Mouse (Mus musculus) hindbrain, embryonic 15.5 days (tissue): ENCODE measurements around the gene Actn4. TPM values are rescaled to one million over a fixed set of nuclear protein-coding genes. Genes with fewer than 3 reads are reported as not detected.

ENCODE experiments used
- ATAC-seq: fragments of 200-750 bp; cut with Nextera tagmentation; 2 replicates; pipeline ENCODE4 v1.8.0; 2017; ENCODE audit warnings: low read depth, moderate number of reproducible peaks, moderate TSS enrichment; ENCODE audit not compliant: low FRiP score
- H3K27ac ChIP-seq: fragments of 300-500 bp; sonication (generic); replicated peaks from 2 replicates; pipeline ENCODE4 v1.5.1; 2015; ENCODE audit warnings: mild to moderate bottlenecking, inconsistent platforms
- H3K27me3 ChIP-seq: fragments of 300-500 bp; sonication (generic); 2 replicates; pipeline ENCODE4 v1.6.1; 2015; ENCODE audit warnings: control low read depth, inconsistent platforms
- H3K36me3 ChIP-seq: fragments of 300-500 bp; sonication (generic); 2 replicates; pipeline ENCODE4 v1.6.1; 2015; ENCODE audit warnings: control low read depth, inconsistent platforms
- H3K4me1 ChIP-seq: fragments of 300-500 bp; sonication (generic); replicated peaks from 2 replicates; pipeline ENCODE4 v1.6.1; 2015; ENCODE audit warnings: control low read depth, inconsistent platforms
- H3K4me2 ChIP-seq: fragments of 300-500 bp; sonication (generic); 2 replicates; pipeline ENCODE4 v1.6.1; 2015; ENCODE audit warnings: moderate library complexity, mild to moderate bottlenecking, inconsistent platforms
- H3K4me3 ChIP-seq: fragments of 300-500 bp; sonication (generic); 2 replicates; pipeline ENCODE4 v1.5.1; 2015; ENCODE audit warnings: mild to moderate bottlenecking, inconsistent platforms
- H3K9ac ChIP-seq: fragments of 300-500 bp; sonication (generic); 2 replicates; pipeline ENCODE4 v1.6.1; 2015; ENCODE audit warnings: inconsistent platforms
- H3K9me3 ChIP-seq: fragments of 300-500 bp; sonication (generic); 2 replicates; pipeline ENCODE4 v1.6.1; 2016; ENCODE audit warnings: control low read depth, inconsistent platforms
- WGBS: fragments of 180-500 bp; shearing (Covaris S2); methylation state at CpG from one replicate; pipeline ENCODE4 v1.1.7; 2015; 5-methylcytosine and 5-hydroxymethylcytosine counted together
- polyA plus RNA-seq: library from polyadenylated mRNA; unstranded; fragments of >200 nt; fragmentation: Nextera tagmentation; extraction: Ambion mirVana; gene quantifications from 2 replicates; pipeline ENCODE4 v1.2.1, GENCODE M21; 2015

Actn4 gene
- polyA plus RNA-seq, 1 experiment from 2014 or later, result 154 TPM

- no peak for ATAC-seq
- no peak overlapping the region for H3K4me3 ChIP-seq
- no peak overlapping the region for H3K27ac ChIP-seq
- H3K27me3 ChIP-seq, result no peaks in the 10 kb centered on the region
- no peaks in the 10 kb centered on the region for H3K9me3 ChIP-seq
- H3K36me3 ChIP-seq, result peaks cover 4% of the 10 kb centered on the region; the same call in 1 of the 2 replicates
- WGBS, result 68% methylated on average over 4 of the region's 4 CpGs
- no peak overlapping the region for H3K4me2 ChIP-seq
- no peak overlapping the region for H3K9ac ChIP-seq
- H3K4me1 ChIP-seq, result peaks cover 15% of the 10 kb centered on the region
Observed at GRCm38 (mm10) chr7:28983849-28984248, 21.7 kb upstream of the Actn4 start.

DNA sequence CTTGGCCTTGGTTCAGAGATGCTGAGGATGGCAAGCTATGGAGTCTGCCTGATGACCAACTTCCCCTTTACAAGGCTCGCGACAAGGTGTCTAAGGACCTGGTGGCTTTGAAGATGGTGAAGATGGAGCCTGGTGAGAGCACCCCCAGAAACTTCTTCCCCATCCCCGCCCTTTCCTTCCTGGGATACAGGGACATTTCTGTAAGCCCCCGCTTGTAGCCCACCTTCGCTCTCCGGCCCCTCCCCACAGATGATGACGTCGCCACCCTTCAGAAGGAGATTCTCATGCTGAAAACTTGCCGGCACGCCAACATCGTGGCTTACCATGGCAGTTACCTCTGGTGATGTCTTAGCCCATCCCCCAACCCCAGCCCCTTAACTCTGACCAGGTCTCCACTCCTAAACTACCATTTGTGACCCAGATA lies 21.0 kb upstream of the Actn4 start:
- WGBS, result 76% methylated on average over 11 of the region's 11 CpGs
- Histone ChIP-seq H3K4me1 (peaks cover 15% of the 10 kb centered on the region), H3K9ac (0 out of 2 replicates have a peak overlapping the region, but pooled peaks have one; percentile 58), H3K4me2 (no peak overlapping the region), H3K27ac (no peak overlapping the region), H3K9me3 (no peaks in the 10 kb centered on the region), H3K36me3 (peaks cover 10% of the 10 kb centered on the region), H3K4me3 (no peak overlapping the region), H3K27me3 (no peaks in the 10 kb centered on the region)
- no peak for ATAC-seq

DNA sequence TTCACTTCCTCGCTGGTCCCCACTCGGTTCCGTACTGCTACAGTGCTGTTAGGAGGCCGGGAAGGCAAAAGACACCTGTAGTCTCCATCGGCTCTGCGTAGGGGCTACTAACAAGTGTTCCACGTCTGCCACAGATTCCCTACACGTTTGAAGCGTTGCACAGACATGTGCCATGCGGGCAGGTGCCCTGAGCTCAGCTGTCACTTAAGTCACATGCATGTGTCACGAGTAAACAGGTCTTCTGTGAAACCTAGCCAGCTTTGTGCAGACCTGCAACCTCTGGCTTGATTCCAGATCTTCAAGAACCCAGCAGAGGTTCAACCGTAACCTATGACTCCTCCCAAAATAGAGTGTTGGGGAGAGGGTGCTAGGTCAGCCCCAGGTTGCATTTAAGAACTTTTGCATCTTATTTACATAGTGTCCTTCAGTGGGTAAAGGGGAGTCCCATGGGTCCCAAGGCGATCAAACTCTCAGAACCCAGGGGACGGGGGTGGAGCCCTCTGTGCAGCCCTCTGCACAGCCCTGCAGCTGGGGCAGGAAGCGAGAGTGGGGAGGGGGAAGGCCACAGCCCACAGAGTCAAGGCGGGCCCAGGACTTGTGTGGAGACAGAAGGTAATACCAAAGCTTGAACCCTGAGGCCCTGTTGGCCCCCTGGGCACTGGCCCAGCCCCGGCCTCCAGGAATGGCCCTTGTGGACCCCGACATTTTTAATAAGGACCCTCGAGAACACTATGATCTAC lies 20.3 kb upstream of the Actn4 start:
- Histone ChIP-seq H3K4me3 (peak overlapping the region; percentile 67), H3K9ac (peak overlapping the region; percentile 58), H3K4me2 (peak overlapping the region; percentile 89), H3K9me3 (no peaks in the 10 kb centered on the region), H3K27me3 (no peaks in the 10 kb centered on the region), H3K4me1 (peaks cover 15% of the 10 kb centered on the region), H3K27ac (peak overlapping the region; percentile 79), H3K36me3 (peaks cover 16% of the 10 kb centered on the region)
- WGBS, result 15% methylated on average over 19 of the region's 19 CpGs
- ATAC-seq, result peak; percentile 66

DNA sequence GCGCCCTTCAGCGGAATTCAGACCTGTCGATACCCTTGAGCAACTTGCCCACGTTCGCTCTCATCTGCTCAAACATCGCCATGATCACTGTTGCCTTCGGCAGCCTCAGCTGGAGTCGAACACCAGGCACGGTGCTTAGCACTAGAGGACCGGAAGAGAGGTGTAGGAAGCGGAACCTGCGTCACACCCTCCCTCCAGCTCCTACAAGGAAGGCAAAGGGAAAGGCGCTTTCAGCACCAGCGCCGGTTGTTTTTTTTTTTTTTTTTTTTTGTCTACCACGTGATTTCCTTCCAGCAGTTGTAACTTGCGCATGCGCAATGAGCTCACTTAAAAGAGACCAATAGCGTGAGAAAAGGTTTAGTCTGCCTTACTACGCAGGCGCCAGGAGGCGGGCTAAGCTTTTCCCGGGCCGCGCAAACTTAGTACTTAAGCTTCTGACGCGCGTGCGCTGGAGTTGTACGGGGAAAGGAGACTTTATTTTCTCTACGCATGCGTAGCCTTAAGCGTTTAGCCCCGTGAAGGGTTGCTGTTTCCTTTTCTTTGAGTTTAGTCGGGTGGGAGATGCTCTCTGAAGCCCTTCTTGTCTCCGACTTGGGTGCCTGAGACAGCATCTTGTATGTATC lies 19.6 kb upstream of the Actn4 start, which contains the start of the genes Eif3k and Map4k1:
Eif3k (minus strand) TSS at position 214 of the 623 bp plus-strand sequence.
Map4k1 (plus strand) TSS at position 400 of the 623 bp plus-strand sequence.
- H3K4me3 ChIP-seq, result peak within 1 kb of the TSS; percentile 67
- no peaks in the 10 kb centered on the region for H3K27me3 ChIP-seq
- peaks cover 22% of the 10 kb centered on the region for H3K36me3 ChIP-seq
- peak within 1 kb of the TSS; percentile 89 for H3K4me2 ChIP-seq
- no peaks in the 10 kb centered on the region for H3K9me3 ChIP-seq
- under 1% methylated on average over 36 of the region's 36 CpGs for WGBS
- H3K9ac ChIP-seq, result peak within 1 kb of the TSS; percentile 60
- peak; percentile 97 for ATAC-seq
- H3K27ac ChIP-seq, result peak within 1 kb of the TSS; percentile 79
- peaks cover 15% of the 10 kb centered on the region for H3K4me1 ChIP-seq

DNA sequence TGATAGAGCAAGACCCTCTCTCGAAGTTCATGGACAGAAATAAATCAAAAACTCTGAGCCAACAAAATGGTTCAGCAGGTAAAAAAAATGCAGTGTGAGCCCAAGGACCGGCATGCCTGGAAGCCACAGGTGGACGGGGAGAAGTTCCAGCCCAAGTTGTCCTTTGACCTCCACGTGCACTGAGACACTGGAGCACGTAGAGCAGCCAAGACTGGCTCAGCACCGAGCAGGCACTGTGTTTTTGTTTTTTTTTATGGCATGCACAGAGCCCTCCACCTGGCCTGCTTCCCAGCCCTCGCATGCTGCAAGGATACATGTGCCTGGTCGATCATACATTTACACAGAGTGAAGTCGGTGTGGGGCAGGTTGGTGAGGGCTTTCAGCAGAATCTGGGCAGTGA lies 15.4 kb upstream of the Actn4 start:
- Histone ChIP-seq H3K4me1 (peaks cover 10% of the 10 kb centered on the region), H3K27ac (no peak overlapping the region), H3K27me3 (no peaks in the 10 kb centered on the region), H3K9me3 (no peaks in the 10 kb centered on the region), H3K36me3 (peaks cover 44% of the 10 kb centered on the region), H3K4me3 (no peak overlapping the region), H3K4me2 (no peak overlapping the region), H3K9ac (no peak overlapping the region)
- WGBS, result 94% methylated on average over 9 of the region's 9 CpGs
- ATAC-seq, result no peak

DNA sequence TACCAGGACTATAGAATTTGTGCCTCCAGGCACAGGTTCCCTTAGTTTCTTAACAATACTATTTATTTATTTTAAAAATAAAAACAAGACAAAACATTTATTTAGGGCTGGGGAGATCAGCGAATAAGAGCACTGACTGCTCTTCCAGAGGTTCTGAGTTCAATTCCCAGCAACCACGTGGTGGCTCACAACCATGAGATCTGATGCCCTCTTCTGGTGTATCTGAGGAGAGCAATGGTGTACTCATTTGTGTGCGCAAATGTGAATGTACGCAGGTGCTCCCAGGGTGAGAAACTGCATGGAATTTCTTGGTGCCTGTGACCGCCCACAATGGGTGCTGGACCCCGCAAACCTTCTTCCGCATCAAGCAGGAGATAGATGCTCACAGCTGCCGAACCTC lies 10.9 kb upstream of the Actn4 start:
- no peak overlapping the region for H3K4me3 ChIP-seq
- no peaks in the 10 kb centered on the region for H3K9me3 ChIP-seq
- no peaks in the 10 kb centered on the region for H3K27me3 ChIP-seq
- H3K4me1 ChIP-seq, result no peaks in the 10 kb centered on the region
- H3K4me2 ChIP-seq, result no peak overlapping the region
- 82% methylated on average over 8 of the region's 8 CpGs for WGBS
- H3K36me3 ChIP-seq, result peaks cover 37% of the 10 kb centered on the region
- H3K27ac ChIP-seq, result no peak overlapping the region
- H3K9ac ChIP-seq, result no peak overlapping the region
- no peak for ATAC-seq

- no peaks in the 10 kb centered on the region for H3K27me3 ChIP-seq
- H3K4me2 ChIP-seq, result no peak overlapping the region
- H3K9ac ChIP-seq, result no peak overlapping the region
- no peaks in the 10 kb centered on the region for H3K9me3 ChIP-seq
- 72% methylated on average over 8 of the region's 8 CpGs for WGBS
- H3K27ac ChIP-seq, result no peak overlapping the region
- no peaks in the 10 kb centered on the region for H3K4me1 ChIP-seq
- ATAC-seq, result no peak
- H3K4me3 ChIP-seq, result no peak overlapping the region
- peaks cover 34% of the 10 kb centered on the region for H3K36me3 ChIP-seq
Observed at GRCm38 (mm10) chr7:28972542-28972985, 10.4 kb upstream of the Actn4 start.

DNA sequence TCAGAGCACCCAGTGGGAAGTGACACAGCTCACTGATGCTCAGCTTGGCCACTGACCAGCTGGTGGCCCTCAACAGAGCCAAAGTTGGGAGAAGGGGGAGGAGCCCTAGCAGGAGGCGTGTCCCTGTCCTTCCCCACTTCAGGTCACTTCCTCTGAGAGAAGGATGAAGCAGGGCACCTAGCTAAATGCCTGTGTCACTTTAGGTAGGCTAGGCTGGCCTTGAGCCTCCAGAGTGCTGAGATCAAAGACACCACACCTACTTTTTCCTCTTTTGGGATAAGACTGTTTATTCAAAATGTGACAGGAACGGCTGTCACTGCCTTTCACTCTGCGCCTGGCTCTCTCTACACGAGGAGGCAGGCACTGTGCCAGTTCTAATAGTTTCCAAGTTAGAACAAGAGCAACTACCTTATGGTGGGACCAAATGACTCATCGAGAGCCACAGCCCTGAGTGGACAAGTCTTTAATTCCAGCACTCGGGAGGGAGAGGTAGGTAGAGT lies 9.7 kb upstream of the Actn4 start:
- ATAC-seq, result no peak
- Histone ChIP-seq H3K27ac (no peak overlapping the region), H3K4me2 (no peak overlapping the region), H3K9me3 (no peaks in the 10 kb centered on the region), H3K4me1 (no peaks in the 10 kb centered on the region), H3K36me3 (peaks cover 26% of the 10 kb centered on the region), H3K4me3 (no peak overlapping the region), H3K27me3 (no peaks in the 10 kb centered on the region), H3K9ac (no peak overlapping the region)
- WGBS, result 80% methylated on average over 6 of the region's 6 CpGs

- ATAC-seq, result no peak
- H3K36me3 ChIP-seq, result peaks cover 19% of the 10 kb centered on the region; the same call in 1 of the 2 replicates
- WGBS, result 91% methylated on average over 7 of the region's 7 CpGs
Observed at GRCm38 (mm10) chr7:28971029-28971428, 8.9 kb upstream of the Actn4 start.

DNA sequence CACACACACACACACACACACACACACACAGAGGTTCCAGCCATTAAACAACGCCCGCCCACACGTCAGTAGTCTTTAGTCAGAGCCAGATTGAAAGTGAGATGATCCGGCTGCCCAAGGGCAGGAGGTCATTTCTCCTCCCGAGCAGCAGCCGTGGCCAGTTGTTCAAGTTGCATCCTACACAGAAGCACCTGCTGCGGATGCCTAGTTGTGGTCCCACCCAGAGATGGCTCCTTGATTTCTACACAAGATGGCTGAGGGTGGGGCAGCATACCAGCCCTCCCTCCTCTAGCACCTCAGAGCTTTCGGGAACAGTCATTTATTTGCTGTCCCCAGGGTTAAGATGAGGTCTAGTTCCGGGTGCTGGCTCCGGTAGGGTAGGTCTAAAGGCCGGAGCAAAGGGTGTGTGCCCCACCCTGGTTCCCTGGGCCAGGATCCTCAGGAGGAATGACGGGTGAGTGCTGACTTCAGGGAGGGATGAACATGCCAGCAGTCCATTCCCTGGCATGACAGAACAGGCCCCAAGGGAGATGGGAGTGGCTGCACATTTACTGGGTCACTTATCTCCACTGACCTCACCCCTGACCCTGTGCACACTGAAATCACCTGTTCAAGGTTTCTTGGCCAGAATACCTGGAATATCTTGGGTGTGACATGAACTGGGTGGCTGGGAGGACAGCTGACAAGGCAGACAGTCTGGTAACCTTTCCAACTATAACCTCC lies 7.7 kb upstream of the Actn4 start:
- Histone ChIP-seq H3K4me1 (no peaks in the 10 kb centered on the region), H3K9ac (no peak overlapping the region), H3K36me3 (peaks cover 18% of the 10 kb centered on the region; the same call in 1 of the 2 replicates), H3K4me3 (no peak overlapping the region), H3K27me3 (no peaks in the 10 kb centered on the region), H3K4me2 (no peak overlapping the region), H3K9me3 (no peaks in the 10 kb centered on the region), H3K27ac (no peak overlapping the region)
- 76% methylated on average over 12 of the region's 12 CpGs for WGBS
- ATAC-seq, result no peak

More at GRCm38 (mm10) chr7:28971029-28971428, 8.9 kb upstream of the Actn4 start:
- Histone ChIP-seq H3K9me3 (no peaks in the 10 kb centered on the region), H3K9ac (no peak overlapping the region), H3K4me3 (no peak overlapping the region), H3K4me2 (no peak overlapping the region), H3K27ac (no peak overlapping the region), H3K4me1 (no peaks in the 10 kb centered on the region), H3K27me3 (no peaks in the 10 kb centered on the region)

GRCm38 (mm10) chr7:28969271-28969670 lies 7.1 kb upstream of the Actn4 start:
- 94% methylated on average over 1 of the region's 1 CpGs for WGBS
- H3K27ac ChIP-seq, result no peak overlapping the region
- H3K4me3 ChIP-seq, result no peak overlapping the region
- H3K9ac ChIP-seq, result no peak overlapping the region
- no peaks in the 10 kb centered on the region for H3K27me3 ChIP-seq
- no peak for ATAC-seq
- H3K9me3 ChIP-seq, result no peaks in the 10 kb centered on the region
- H3K36me3 ChIP-seq, result peaks cover 14% of the 10 kb centered on the region; the same call in 1 of the 2 replicates
- H3K4me2 ChIP-seq, result no peak overlapping the region
- no peaks in the 10 kb centered on the region for H3K4me1 ChIP-seq
